22 mouse cellular contexts compared by ENCODE assay signal in the genomic region with DNA sequence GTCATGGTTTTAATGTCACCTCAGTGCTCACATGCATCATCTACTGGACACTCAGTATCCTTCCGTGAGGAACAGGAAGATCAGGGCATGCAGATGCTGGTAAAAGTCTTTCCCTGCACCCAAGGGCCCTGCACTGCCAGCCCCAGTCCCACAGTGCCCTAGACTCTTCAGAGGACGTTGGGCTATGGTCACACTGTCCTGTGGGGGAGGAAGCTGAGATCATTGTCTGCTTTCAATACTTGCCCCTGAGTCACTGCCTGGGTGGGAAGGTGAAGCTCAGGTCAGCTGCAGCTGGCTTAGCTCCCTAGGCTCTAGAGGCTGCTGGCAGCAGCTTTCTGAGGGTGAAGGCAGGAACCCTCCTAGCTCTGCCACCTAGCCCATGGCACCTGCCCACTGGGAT. TPM values are rescaled to one million over a fixed set of nuclear protein-coding genes. Genes with fewer than 3 reads are reported as not detected.
DNase-seq lines count a peak whose midpoint lies in the region; ATAC-seq and TF ChIP-seq lines count a peak whose summit lies in the region.
"Had no signal": no experiment of that assay in that cellular context is flagged by ENCODE, and none has a peak within 500 bp of the region (broad histone marks: within the 10 kb centered on the region; RNA-seq: fewer than 3 reads in every experiment).

No protein-coding gene starts in this region.

- peak; percentile 57 to 61 for DNase-seq in adrenal gland, adult (ENCODE audit: inconsistent age in 2 of 2, low spot score in 1 of 2)
- no peak for DNase-seq in adrenal gland, postnatal 4 days (ENCODE audit: low spot score in 2 of 2)
- no peak for DNase-seq in embryonic facial prominence, embryonic 10.5 days (ENCODE audit: low spot score)
- DNase-seq in lung, postnatal 0 days (ENCODE audit: low spot score) = no peak
- no peak for DNase-seq in lung, postnatal 10 days
- no peak for DNase-seq in midbrain, embryonic 14.5 days
- DNase-seq: B cell, adult 2 months; cerebellum, adult 18-20 months; cerebellum, adult 9-11 months; gastrocnemius, postnatal 36 days; heart, adult 18-20 months; heart, postnatal 36 days had no signal

- H3K4me1 ChIP-seq in embryonic facial prominence, embryonic 15.5 days = no peaks in the 10 kb centered on the region
- H3K4me1 ChIP-seq in embryonic facial prominence, embryonic 10.5 days = 0 out of 2 replicates have a peak, but pooled peaks cover 3% of the 10 kb centered on the region
- H3K4me1 ChIP-seq in lung, postnatal 0 days (ENCODE audit: insufficient read depth, low read depth, low read length) = no peaks in the 10 kb centered on the region
- H3K4me1 ChIP-seq in midbrain, embryonic 16.5 days (ENCODE audit: control insufficient read depth, insufficient read depth, low read length) = no peaks in the 10 kb centered on the region
- no peaks in the 10 kb centered on the region for H3K4me1 ChIP-seq in midbrain, embryonic 14.5 days (ENCODE audit: control insufficient read depth, insufficient read depth, low read length)
- H3K4me1 ChIP-seq: forebrain, embryonic 15.5 days; heart, embryonic 12.5 days; hindbrain, embryonic 15.5 days had no signal

- no peaks in the 10 kb centered on the region for H3K9me3 ChIP-seq in embryonic facial prominence, embryonic 15.5 days (replicated peaks)
- H3K9me3 ChIP-seq in embryonic facial prominence, embryonic 10.5 days = no peaks in the 10 kb centered on the region
- H3K9me3 ChIP-seq in lung, postnatal 0 days (ENCODE audit: low read length) = no peaks in the 10 kb centered on the region
- H3K9me3 ChIP-seq in midbrain, embryonic 16.5 days (replicated peaks; ENCODE audit: control insufficient read depth, low read length, poor library complexity, severe bottlenecking) = no peaks in the 10 kb centered on the region
- no peaks in the 10 kb centered on the region for H3K9me3 ChIP-seq in midbrain, embryonic 14.5 days (ENCODE audit: control insufficient read depth, low read length)
- H3K9me3 ChIP-seq: forebrain, embryonic 15.5 days; heart, embryonic 12.5 days; hindbrain, embryonic 15.5 days had no signal

- no peak overlapping the region for H3K27ac ChIP-seq in embryonic facial prominence, embryonic 15.5 days (replicated peaks)
- no peak overlapping the region for H3K27ac ChIP-seq in embryonic facial prominence, embryonic 10.5 days (replicated peaks)
- no peak overlapping the region for H3K27ac ChIP-seq in lung, postnatal 0 days (ENCODE audit: low read length)
- H3K27ac ChIP-seq in midbrain, embryonic 16.5 days (ENCODE audit: low read length) = no peak overlapping the region
- no peak overlapping the region for H3K27ac ChIP-seq in midbrain, embryonic 14.5 days (replicated peaks; ENCODE audit: low read depth, low read length)
- H3K27ac ChIP-seq: forebrain, embryonic 15.5 days; hindbrain, embryonic 15.5 days had no signal

- H3K36me3 ChIP-seq in embryonic facial prominence, embryonic 15.5 days = no peaks in the 10 kb centered on the region
- H3K36me3 ChIP-seq in embryonic facial prominence, embryonic 10.5 days (replicated peaks) = no peaks in the 10 kb centered on the region
- H3K36me3 ChIP-seq in lung, postnatal 0 days (ENCODE audit: insufficient read depth, low read length) = no peaks in the 10 kb centered on the region
- H3K36me3 ChIP-seq in midbrain, embryonic 16.5 days (ENCODE audit: control insufficient read depth, insufficient read depth, low read length) = no peaks in the 10 kb centered on the region
- H3K36me3 ChIP-seq in midbrain, embryonic 14.5 days (ENCODE audit: control insufficient read depth, insufficient read depth, low read length) = no peaks in the 10 kb centered on the region
- H3K36me3 ChIP-seq: forebrain, embryonic 15.5 days; heart, embryonic 12.5 days; hindbrain, embryonic 15.5 days had no signal

- H3K4me2 ChIP-seq in embryonic facial prominence, embryonic 15.5 days (replicated peaks) = no peak overlapping the region
- H3K4me2 ChIP-seq in lung, postnatal 0 days (replicated peaks; ENCODE audit: low read depth, low read length) = no peak overlapping the region
- H3K4me2 ChIP-seq in midbrain, embryonic 16.5 days (ENCODE audit: low read length) = no peak overlapping the region
- no peak overlapping the region for H3K4me2 ChIP-seq in midbrain, embryonic 14.5 days (ENCODE audit: low read length)
- H3K4me2 ChIP-seq: forebrain, embryonic 15.5 days; heart, embryonic 12.5 days; hindbrain, embryonic 15.5 days had no signal

- no peak for TF ChIP-seq CTCF in lung, postnatal 0 days (IDR thresholded peaks at IDR 0.05)

- ATAC-seq in embryonic facial prominence, embryonic 15.5 days (ENCODE audit: insufficient number of reproducible peaks, low FRiP score, low TSS enrichment, low read depth) = peak; percentile 54; the same call in 1 of the 2 replicates
- ATAC-seq in lung, postnatal 0 days = peak; percentile 49
- no peak for ATAC-seq in midbrain, embryonic 16.5 days
- ATAC-seq in midbrain, embryonic 14.5 days (ENCODE audit: low FRiP score, low TSS enrichment) = no peak
- ATAC-seq: CD4-positive, CD25-positive, alpha-beta regulatory T cell, adult 4 months; forebrain, embryonic 15.5 days; intestine, postnatal 0 days had no signal

- H3K4me3 ChIP-seq in embryonic facial prominence, embryonic 15.5 days (replicated peaks) = no peak overlapping the region
- H3K4me3 ChIP-seq in embryonic facial prominence, embryonic 10.5 days = no peak overlapping the region
- H3K4me3 ChIP-seq in lung, postnatal 0 days (ENCODE audit: low read depth, low read length) = no peak overlapping the region
- no peak overlapping the region for H3K4me3 ChIP-seq in midbrain, embryonic 16.5 days (ENCODE audit: low read depth, low read length)
- no peak overlapping the region for H3K4me3 ChIP-seq in midbrain, embryonic 14.5 days (replicated peaks; ENCODE audit: low read depth, low read length)
- H3K4me3 ChIP-seq: forebrain, embryonic 15.5 days; heart, embryonic 12.5 days; hindbrain, embryonic 15.5 days had no signal

- 77% methylated on average over 2 of the region's 2 CpGs for WGBS in embryonic facial prominence, embryonic 15.5 days
- WGBS in embryonic facial prominence, embryonic 10.5 days = 78% methylated on average over 2 of the region's 2 CpGs
- WGBS in lung, postnatal 0 days = 38% methylated on average over 2 of the region's 2 CpGs
- 67% methylated on average over 2 of the region's 2 CpGs for WGBS in midbrain, embryonic 16.5 days
- 68% methylated on average over 2 of the region's 2 CpGs for WGBS in midbrain, embryonic 14.5 days

- H3K9ac ChIP-seq in embryonic facial prominence, embryonic 15.5 days = no peak overlapping the region
- H3K9ac ChIP-seq in lung, postnatal 0 days (replicated peaks; ENCODE audit: low read depth) = no peak overlapping the region
- H3K9ac ChIP-seq in midbrain, embryonic 16.5 days (ENCODE audit: low read depth, low read length) = no peak overlapping the region
- no peak overlapping the region for H3K9ac ChIP-seq in midbrain, embryonic 14.5 days (replicated peaks; ENCODE audit: low read length)
- H3K9ac ChIP-seq: forebrain, embryonic 15.5 days; heart, embryonic 12.5 days; hindbrain, embryonic 15.5 days had no signal

- no peak for TF ChIP-seq EP300 in lung, postnatal 0 days (IDR thresholded peaks at IDR 0.05)

- H3K27me3 ChIP-seq in embryonic facial prominence, embryonic 15.5 days = no peaks in the 10 kb centered on the region
- no peaks in the 10 kb centered on the region for H3K27me3 ChIP-seq in embryonic facial prominence, embryonic 10.5 days (replicated peaks; ENCODE audit: low read depth, poor library complexity, severe bottlenecking)
- H3K27me3 ChIP-seq in lung, postnatal 0 days (replicated peaks; ENCODE audit: insufficient read depth, low read length) = no peaks in the 10 kb centered on the region
- H3K27me3 ChIP-seq in midbrain, embryonic 16.5 days (ENCODE audit: control insufficient read depth, insufficient read depth, low read depth, low read length) = no peaks in the 10 kb centered on the region
- H3K27me3 ChIP-seq in midbrain, embryonic 14.5 days (ENCODE audit: control insufficient read depth, insufficient read depth, low read length) = no peaks in the 10 kb centered on the region
- H3K27me3 ChIP-seq: forebrain, embryonic 15.5 days; heart, embryonic 12.5 days; hindbrain, embryonic 15.5 days had no signal

RNA-seq across cellular contexts. Expression of a gene that starts 19.3 kb away (rescaled TPM):
- total RNA-seq in adrenal gland, postnatal 4 days (2021) = under 1 TPM; 0.42 to 0.68 TPM
- polyA plus RNA-seq in embryonic facial prominence, embryonic 15.5 days (2015; fragmentation: Nextera tagmentation; extraction: Ambion mirVana) = 0.37 and 0.53 TPM in 2 replicates
- polyA plus RNA-seq in embryonic facial prominence, embryonic 10.5 days (2016; fragmentation: Nextera tagmentation; extraction: Ambion mirVana) = 0.35 and 0.63 TPM in 2 replicates
- 1.3 and 2.6 TPM in 2 replicates for polyA plus RNA-seq in lung, postnatal 0 days (2015; fragmentation: Nextera tagmentation; extraction: Ambion mirVana)
- polyA plus RNA-seq in midbrain, embryonic 16.5 days (2015; fragmentation: Nextera tagmentation; extraction: Ambion mirVana) = 0.30 TPM in 1 of 2 replicates, not detected in the other
- 0.32 and 0.76 TPM in 2 replicates for polyA plus RNA-seq in midbrain, embryonic 14.5 days (2014; fragmentation: Nextera tagmentation; extraction: Ambion mirVana)
- total RNA-seq: MEL had no signal
- polyA plus RNA-seq: CD4-positive, CD25-positive, alpha-beta regulatory T cell, adult 4 months; embryonic facial prominence, embryonic 11.5 days; forebrain, embryonic 15.5 days; heart, embryonic 12.5 days; hindbrain, embryonic 11.5 days had no signal

RNA-seq across cellular contexts. Expression of a gene that starts 44.9 kb away (rescaled TPM):
- total RNA-seq in adrenal gland, postnatal 4 days (2021) = 10 to 100 TPM; 22.8 to 82.9 TPM
- 42.3 and 48.4 TPM in 2 replicates for polyA plus RNA-seq in embryonic facial prominence, embryonic 15.5 days (2015; fragmentation: Nextera tagmentation; extraction: Ambion mirVana)
- 6.6 and 7.2 TPM in 2 replicates for polyA plus RNA-seq in embryonic facial prominence, embryonic 10.5 days (2016; fragmentation: Nextera tagmentation; extraction: Ambion mirVana)
- polyA plus RNA-seq in lung, postnatal 0 days (2015; fragmentation: Nextera tagmentation; extraction: Ambion mirVana) = 3.0 and 3.7 TPM in 2 replicates
- polyA plus RNA-seq in midbrain, embryonic 16.5 days (2015; fragmentation: Nextera tagmentation; extraction: Ambion mirVana) = 45.2 and 56.3 TPM in 2 replicates
- polyA plus RNA-seq in midbrain, embryonic 14.5 days (2014; fragmentation: Nextera tagmentation; extraction: Ambion mirVana) = 27.8 and 39.6 TPM in 2 replicates
- total RNA-seq: MEL had no signal

RNA-seq across cellular contexts. Expression of a gene that starts 46.4 kb away (rescaled TPM):
- 10 to 100 TPM; 33.2 to 34.4 TPM for total RNA-seq in adrenal gland, postnatal 4 days (2021)
- polyA plus RNA-seq in embryonic facial prominence, embryonic 15.5 days (2015; fragmentation: Nextera tagmentation; extraction: Ambion mirVana) = 9.7 and 10.2 TPM in 2 replicates
- polyA plus RNA-seq in embryonic facial prominence, embryonic 10.5 days (2016; fragmentation: Nextera tagmentation; extraction: Ambion mirVana) = 4.4 and 5.0 TPM in 2 replicates
- 5.0 and 5.8 TPM in 2 replicates for polyA plus RNA-seq in lung, postnatal 0 days (2015; fragmentation: Nextera tagmentation; extraction: Ambion mirVana)
- 5.8 and 6.5 TPM in 2 replicates for polyA plus RNA-seq in midbrain, embryonic 16.5 days (2015; fragmentation: Nextera tagmentation; extraction: Ambion mirVana)
- 8.5 and 11.1 TPM in 2 replicates for polyA plus RNA-seq in midbrain, embryonic 14.5 days (2014; fragmentation: Nextera tagmentation; extraction: Ambion mirVana)
- total RNA-seq: MEL had no signal

Comparison
In these comparisons a context has a peak if more than half of its experiments do, and no peak if none do; other contexts are left out.
1. DNase-seq: peak in adrenal gland, adult (2 of 2); none in adrenal gland, postnatal 4 days (0 of 2), embryonic facial prominence, embryonic 10.5 days (single experiment), lung, postnatal 0 days (single experiment), lung, postnatal 10 days (single experiment) and midbrain, embryonic 14.5 days (single experiment).
2. ATAC-seq: peak in embryonic facial prominence, embryonic 15.5 days (single experiment) and lung, postnatal 0 days (single experiment); none in midbrain, embryonic 16.5 days (single experiment) and midbrain, embryonic 14.5 days (single experiment).